Mouse (Mus musculus) forebrain, embryonic 14.5 days (tissue): ENCODE data around the gene Arid2. TPM values are rescaled to one million over a fixed set of nuclear protein-coding genes. Genes with fewer than 3 reads are reported as not detected.

Source experiments
- ATAC-seq: fragments of 200-750 bp; cut with Nextera tagmentation; 2 replicates; pipeline ENCODE4 v1.8.0; 2017; ENCODE audit warnings: mild to moderate bottlenecking, moderate library complexity
- DNase-seq: peaks from one replicate; pipeline ENCODE4 v3.0.0-alpha.2; 2015; ENCODE audit warnings: low spot score
- H3K27ac ChIP-seq: fragments of 300-500 bp; sonication (generic); 2 replicates; pipeline ENCODE4 v1.5.1; 2014; ENCODE audit warnings: low read depth, mild to moderate bottlenecking, control low read depth, low read length, moderate library complexity
- H3K27me3 ChIP-seq: fragments of 300-500 bp; sonication (generic); replicated peaks from 2 replicates; pipeline ENCODE4 v1.6.1; 2014; ENCODE audit warnings: low read length, control low read depth, mixed read lengths; ENCODE audit not compliant: control insufficient read depth, insufficient read depth
- H3K36me3 ChIP-seq: fragments of 300-500 bp; sonication (generic); 2 replicates; pipeline ENCODE4 v1.6.1; 2014; ENCODE audit warnings: low read length, control low read depth; ENCODE audit not compliant: control insufficient read depth, insufficient read depth
- H3K4me1 ChIP-seq: fragments of 300-500 bp; sonication (generic); 2 replicates; pipeline ENCODE4 v1.6.1; 2014; ENCODE audit warnings: antibody characterized with exemption, low read length, control low read depth; ENCODE audit not compliant: control insufficient read depth, insufficient read depth
- H3K4me2 ChIP-seq: fragments of 300-500 bp; sonication (generic); 2 replicates; pipeline ENCODE4 v1.6.1; 2014; ENCODE audit warnings: mild to moderate bottlenecking, control low read depth, low read length
- H3K4me3 ChIP-seq: fragments of 300-500 bp; sonication (generic); 2 replicates; pipeline ENCODE4 v1.5.1; 2014; ENCODE audit warnings: low read depth, low read length, control low read depth
- H3K9ac ChIP-seq: fragments of 300-500 bp; sonication (generic); 2 replicates; pipeline ENCODE4 v1.6.1; 2014; ENCODE audit warnings: mild to moderate bottlenecking, low read length, control low read depth, moderate library complexity
- H3K9me3 ChIP-seq: fragments of 300-500 bp; sonication (generic); replicated peaks from 2 replicates; pipeline ENCODE4 v1.6.1; 2016; ENCODE audit warnings: low read length, control low read depth, mixed read lengths; ENCODE audit not compliant: control insufficient read depth
- WGBS: fragments of 180-500 bp; shearing (Covaris S2); extraction: QIAGEN DNeasy Blood & Tissue Kit; methylation state at CpG from one replicate; pipeline ENCODE4 v1.1.7; 2014; 5-methylcytosine and 5-hydroxymethylcytosine counted together
- microRNA-seq: library from miRNA; unstranded; fragments of <30 nt; microRNA quantifications from one replicate; pipeline ENCODE4, GENCODE M21; 2016
- polyA plus RNA-seq: library from polyadenylated mRNA; unstranded; fragments of >200 nt; fragmentation: Nextera tagmentation; extraction: Ambion mirVana; gene quantifications from 2 replicates; pipeline ENCODE4 v1.2.1, GENCODE M21; 2014

Gene Arid2
- polyA plus RNA-seq, 1 experiment from 2014 or later = 24.4 TPM

DNA sequence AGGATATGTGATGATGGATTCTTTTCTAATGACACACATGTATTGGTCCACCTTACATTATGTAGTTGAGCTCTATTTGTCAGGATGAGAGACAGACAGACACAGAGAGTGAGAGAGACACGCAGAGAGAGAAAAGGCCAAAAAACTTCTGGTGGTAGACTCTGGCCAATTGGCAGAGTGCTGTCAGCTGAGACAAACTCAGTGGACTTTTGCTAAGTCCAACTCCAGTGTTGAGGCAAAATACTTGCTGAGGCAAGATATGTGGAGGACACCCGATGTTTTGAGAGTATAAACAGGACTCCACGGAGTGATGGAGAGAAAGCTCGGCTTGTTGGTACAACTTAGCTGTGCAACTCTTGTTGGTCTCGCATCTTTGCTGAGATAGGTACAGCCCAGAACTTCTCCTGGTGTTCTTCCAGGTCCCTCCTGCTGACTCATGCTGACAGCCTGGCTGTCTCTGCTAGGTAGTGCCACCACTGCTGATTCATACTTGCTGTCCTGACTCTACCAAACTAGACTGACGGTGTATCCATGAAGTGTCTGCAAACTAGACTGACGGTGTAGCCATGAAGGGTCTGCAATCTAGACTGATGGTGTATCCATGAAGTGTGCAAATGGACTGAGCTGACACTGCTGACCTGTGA is 161.5 kb downstream of the Arid2 start:
- Histone ChIP-seq H3K36me3 (peaks cover 27% of the 10 kb centered on the region), H3K9me3 (no peaks in the 10 kb centered on the region), H3K27me3 (no peaks in the 10 kb centered on the region), H3K4me1 (no peaks in the 10 kb centered on the region), H3K4me3 (no peak overlapping the region), H3K4me2 (no peak overlapping the region), H3K9ac (no peak overlapping the region), H3K27ac (no peak overlapping the region)
- no peak for ATAC-seq
- no peak for DNase-seq
- 96% methylated on average over 7 of the region's 7 CpGs for WGBS

DNA sequence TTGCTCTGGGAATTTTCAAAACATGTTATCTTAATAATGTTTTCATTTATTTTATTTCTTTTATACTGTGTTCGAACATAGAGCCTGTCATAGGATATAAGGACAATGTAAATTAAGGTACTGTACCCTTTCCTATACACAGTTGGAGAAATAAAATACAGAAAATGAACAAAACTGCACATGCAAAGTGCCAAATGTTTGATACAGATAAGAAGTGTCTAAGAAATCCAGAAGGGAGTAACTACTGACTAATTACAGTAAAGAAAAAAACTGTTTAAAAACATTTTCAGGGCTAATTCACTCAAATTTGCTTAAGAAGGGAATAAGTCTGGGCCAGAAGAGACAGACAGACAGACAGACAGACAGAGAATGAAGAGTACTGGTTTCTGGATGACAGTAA is 166.0 kb downstream of the Arid2 start:
- ATAC-seq (no peak), DNase-seq (no peak)
- Histone ChIP-seq H3K36me3 (0 out of 2 replicates have a peak, but pooled peaks cover 10% of the 10 kb centered on the region), H3K9me3 (no peaks in the 10 kb centered on the region), H3K9ac (no peak overlapping the region), H3K27ac (no peak overlapping the region), H3K4me2 (no peak overlapping the region), H3K4me3 (no peak overlapping the region), H3K4me1 (no peaks in the 10 kb centered on the region), H3K27me3 (no peaks in the 10 kb centered on the region)
- 92% methylated on average over 1 of the region's 1 CpGs for WGBS

Small RNA genes within 50 kb of the gene (microRNA-seq; reads per million reads assigned to microRNA genes)
- gene Gm25397 = not detected

Other genes starting within 250 kb of the Arid2 start
- 50.1 and 55.7 TPM in 2 replicates for gene Scaf11, start 173.3 kb downstream of the Arid2 start, polyA plus RNA-seq